25 mouse cellular contexts compared by ENCODE assay signal in the genomic region with DNA sequence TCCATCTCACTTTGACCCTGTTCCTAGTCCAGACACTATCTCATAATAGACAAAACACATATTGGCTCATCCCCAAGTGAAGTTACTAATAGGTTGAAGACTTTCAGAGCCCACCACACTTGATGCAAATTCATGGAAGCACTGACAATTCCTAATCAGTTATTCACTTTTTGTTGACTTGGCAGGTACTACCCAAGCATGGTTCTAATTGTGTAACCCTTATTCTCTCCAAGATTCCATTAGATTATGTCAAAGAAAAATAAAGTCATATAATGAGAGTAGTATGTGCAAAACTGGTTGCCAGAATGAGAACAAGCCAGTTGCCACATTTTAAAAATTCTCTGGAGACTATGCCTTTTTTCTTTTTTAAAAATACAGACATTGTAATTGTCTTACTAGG.
"Had no signal": no experiment of that assay in that cellular context is flagged by ENCODE, and none has a peak within 500 bp of the region (broad histone marks: within the 10 kb centered on the region; RNA-seq: fewer than 3 reads in every experiment).

No protein-coding gene starts in this region.

- H3K27ac ChIP-seq: gastrocnemius, adult 2 months; heart, adult 2 months; heart, embryonic 13.5 days; heart, embryonic 15.5 days; hindbrain, embryonic 13.5 days; hindbrain, embryonic 15.5 days; hindbrain, postnatal 0 days; layer of hippocampus, adult 2 months; left cerebral cortex, adult 2 months; limb, embryonic 13.5 days; liver, embryonic 13.5 days had no signal

- ATAC-seq: hindbrain, postnatal 0 days; intestine, embryonic 16.5 days had no signal

- H3K9me3 ChIP-seq: heart, embryonic 13.5 days; heart, embryonic 15.5 days; hindbrain, embryonic 13.5 days; hindbrain, embryonic 15.5 days; limb, embryonic 13.5 days; liver, embryonic 13.5 days had no signal

- H3K4me3 ChIP-seq: gastrocnemius, adult 2 months; heart, adult 2 months; heart, embryonic 13.5 days; heart, embryonic 15.5 days; hindbrain, embryonic 13.5 days; hindbrain, embryonic 15.5 days; layer of hippocampus, adult 2 months; left cerebral cortex, adult 2 months; limb, embryonic 13.5 days; liver, embryonic 13.5 days had no signal

- H3K9ac ChIP-seq: heart, embryonic 13.5 days; heart, embryonic 15.5 days; hindbrain, embryonic 13.5 days; hindbrain, embryonic 15.5 days; limb, embryonic 13.5 days; liver, embryonic 13.5 days had no signal

- H3K4me2 ChIP-seq: heart, embryonic 11.5 days; heart, embryonic 13.5 days; heart, embryonic 15.5 days; hindbrain, embryonic 13.5 days; hindbrain, embryonic 15.5 days; limb, embryonic 13.5 days; liver, embryonic 11.5 days; liver, embryonic 13.5 days had no signal

- H3K27me3 ChIP-seq: heart, embryonic 13.5 days; heart, embryonic 15.5 days; hindbrain, embryonic 13.5 days; hindbrain, embryonic 15.5 days; limb, embryonic 13.5 days; liver, embryonic 13.5 days had no signal

- H3K36me3 ChIP-seq: heart, embryonic 13.5 days; heart, embryonic 15.5 days; hindbrain, embryonic 13.5 days; hindbrain, embryonic 15.5 days; limb, embryonic 13.5 days; liver, embryonic 13.5 days had no signal

- DNase-seq: gastrocnemius, adult 2 months; gastrocnemius, postnatal 10 days; gastrocnemius, postnatal 25 days; heart, adult 2 months; heart, postnatal 14 days; heart, postnatal 36 days; kidney, adult 11 months; kidney, adult 2 months; kidney, adult 9 months; kidney, postnatal 10 days; kidney, postnatal 25 days; kidney, postnatal 4 days; liver; liver, embryonic 13.5 days had no signal

- H3K4me1 ChIP-seq: heart, embryonic 13.5 days; heart, embryonic 15.5 days; hindbrain, embryonic 13.5 days; hindbrain, embryonic 15.5 days; limb, embryonic 13.5 days; liver, embryonic 13.5 days had no signal
